Mouse (Mus musculus) megakaryocyte-erythroid progenitor cell, adult 5-6 weeks (primary cell): ENCODE data around the gene Kifc3. TPM values are rescaled to one million over a fixed set of nuclear protein-coding genes. Genes with fewer than 3 reads are reported as not detected.
A peak's percentile ranks its signal among the peaks of the same experiment; 100 is the strongest.

Source experiments
- ATAC-seq: replicated peaks from 2 replicates; pipeline ENCODE4 v1.8.0; 2016; ENCODE audit warnings: mild to moderate bottlenecking, inconsistent platforms; ENCODE audit not compliant: severe bottlenecking, poor library complexity, low FRiP score, low TSS enrichment
- total RNA-seq, 2 experiments: library from RNA; stranded (forward) in 1 of 2; stranded (reverse) in 1 of 2; fragments of 200-1000, 215-1000 nt in 1 of 2; fragments of >200 nt in 1 of 2; fragmentation: Nextera tagmentation in 1 of 2; gene quantifications; 2 replicates each; pipeline ENCODE4 v1.2.3; 2014 to 2017

Kifc3 gene
- total RNA-seq, 2 experiments from 2014 or later, result 1.4 TPM; not detected in 1

DNA sequence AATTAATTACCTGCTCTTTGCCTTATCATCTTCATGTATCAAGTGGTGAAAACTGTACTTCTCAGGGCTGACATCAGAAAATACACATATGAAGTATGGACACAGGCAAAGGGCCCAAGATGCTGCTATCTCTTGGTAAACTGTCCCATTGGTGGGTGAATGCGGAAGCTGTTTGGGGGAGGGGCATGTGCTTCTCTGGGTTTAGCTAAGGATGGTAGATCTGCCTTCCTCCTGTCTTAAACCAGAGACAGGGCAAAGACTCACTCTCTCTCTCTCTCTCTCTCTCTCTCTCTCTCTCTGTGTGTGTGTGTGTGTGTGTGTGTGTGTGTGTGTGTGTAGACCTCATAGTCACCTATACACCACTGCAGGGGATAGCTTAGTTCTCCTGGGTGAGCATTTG is 61.6 kb downstream of the Kifc3 start:
- ATAC-seq, result no peak

- ATAC-seq, result no peak
Observed at GRCm38 (mm10) chr8:95140555-95140954, 62.1 kb downstream of the Kifc3 start.

- no peak for ATAC-seq
Observed at GRCm38 (mm10) chr8:95139051-95139365, 63.6 kb downstream of the Kifc3 start.

GRCm38 (mm10) chr8:95138341-95139050 is 64.1 kb downstream of the Kifc3 start:
- no peak for ATAC-seq

DNA sequence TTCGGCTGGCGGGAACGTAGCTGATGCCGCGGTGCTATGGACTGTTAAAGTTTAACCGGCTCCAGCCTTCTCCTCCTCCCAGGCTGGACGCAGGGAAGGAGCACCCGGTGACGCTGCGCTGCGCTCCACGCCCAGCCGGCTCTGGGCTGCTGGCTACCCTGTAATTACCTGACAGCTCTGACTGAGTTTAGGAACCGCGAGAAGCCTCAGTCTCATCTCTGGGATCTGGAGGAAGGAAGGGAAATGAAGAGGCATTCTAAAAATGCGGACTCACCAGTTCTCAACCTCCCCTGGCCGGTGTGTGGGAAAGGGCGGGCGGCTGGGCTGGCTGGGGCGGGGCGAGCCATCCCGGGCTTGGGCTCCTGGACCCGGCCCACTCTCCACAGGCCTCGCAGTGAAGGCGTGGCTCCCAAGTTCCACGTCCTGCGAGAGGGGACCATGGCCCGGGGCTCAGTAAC is 64.9 kb downstream of the Kifc3 start:
- ATAC-seq, result no peak

DNA sequence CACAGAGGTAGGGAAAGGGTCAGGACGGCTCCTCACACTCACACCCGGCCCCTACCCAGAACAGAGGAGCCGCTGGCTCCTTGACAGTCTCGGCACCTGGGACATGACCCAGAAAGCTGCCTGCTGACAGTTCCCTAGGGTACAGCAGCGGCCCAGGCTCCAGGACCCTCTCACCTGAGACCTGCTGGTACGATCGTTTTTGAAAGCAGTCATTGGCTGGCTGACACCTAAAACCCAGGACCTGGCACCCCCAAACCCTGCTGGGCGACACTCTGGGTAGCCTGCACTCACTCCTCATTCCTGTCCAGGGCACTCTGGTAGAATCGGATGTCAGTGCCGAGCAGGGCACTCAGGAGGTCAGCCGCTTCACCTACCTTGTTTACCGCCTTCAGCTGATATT is 65.4 kb downstream of the Kifc3 start:
- ATAC-seq, result no peak

DNA sequence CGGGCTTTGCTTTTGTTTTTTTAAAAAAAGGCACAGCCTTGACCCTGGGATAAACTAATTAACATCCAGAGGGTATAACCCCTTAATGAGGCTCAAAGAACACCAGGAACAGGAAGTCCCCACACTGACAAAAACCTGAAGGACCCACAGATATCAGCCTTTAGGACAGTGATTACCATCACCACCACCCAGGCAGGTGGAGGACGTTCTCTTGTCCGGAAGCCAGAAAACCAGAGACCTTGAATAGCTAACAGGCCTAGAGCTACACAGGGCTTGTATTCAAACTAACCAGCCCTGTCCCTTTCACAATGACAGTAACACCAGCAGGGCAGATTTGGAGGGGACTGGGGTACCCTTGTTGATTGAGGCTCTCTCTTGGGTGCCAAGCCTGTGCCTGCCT is 66.4 kb downstream of the Kifc3 start:
- ATAC-seq, result no peak

DNA sequence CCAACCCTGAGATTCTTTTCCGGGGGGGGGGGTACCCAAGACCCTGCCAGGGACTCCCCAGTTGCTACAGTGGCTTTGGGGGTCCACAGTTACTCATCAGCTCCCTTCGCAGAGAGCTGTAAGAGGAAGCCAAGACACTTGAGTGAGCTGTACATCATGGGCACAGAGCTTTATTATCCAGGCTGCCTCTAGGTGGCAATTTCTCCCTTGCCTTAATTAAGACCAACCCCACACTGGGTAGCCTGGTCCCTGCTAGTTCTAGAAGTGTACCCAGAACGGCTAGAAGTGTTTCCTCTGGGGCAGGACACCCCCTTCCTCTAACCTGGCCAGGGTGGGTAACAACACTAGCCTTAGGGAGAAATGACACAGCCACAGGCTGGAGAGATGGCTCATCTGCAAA is 67.4 kb downstream of the Kifc3 start:
- no peak for ATAC-seq

DNA sequence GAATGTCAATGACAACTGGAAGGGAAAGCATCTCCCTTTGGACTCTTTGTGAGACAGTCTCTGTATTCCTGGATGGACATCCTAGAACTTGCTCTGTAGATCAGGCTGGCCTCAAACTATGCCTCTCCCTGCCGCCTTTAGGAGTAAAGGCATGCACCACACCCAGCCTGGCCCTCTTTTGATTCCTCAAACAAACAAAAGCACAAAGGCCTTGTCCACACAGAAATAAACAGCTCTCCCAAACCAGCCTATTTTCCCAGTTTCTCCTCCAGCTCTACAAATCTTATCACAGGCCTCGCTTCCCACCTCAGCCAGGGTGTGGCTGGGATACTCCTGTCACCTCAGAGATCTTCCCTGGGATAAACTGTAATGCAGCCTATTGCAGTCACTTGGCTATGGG is 68.4 kb downstream of the Kifc3 start:
- no peak for ATAC-seq

GRCm38 (mm10) chr8:95131983-95132382 is 70.6 kb downstream of the Kifc3 start:
- no peak for ATAC-seq

- no peak for ATAC-seq
Observed at GRCm38 (mm10) chr8:95130966-95131537, 71.6 kb downstream of the Kifc3 start.

DNA sequence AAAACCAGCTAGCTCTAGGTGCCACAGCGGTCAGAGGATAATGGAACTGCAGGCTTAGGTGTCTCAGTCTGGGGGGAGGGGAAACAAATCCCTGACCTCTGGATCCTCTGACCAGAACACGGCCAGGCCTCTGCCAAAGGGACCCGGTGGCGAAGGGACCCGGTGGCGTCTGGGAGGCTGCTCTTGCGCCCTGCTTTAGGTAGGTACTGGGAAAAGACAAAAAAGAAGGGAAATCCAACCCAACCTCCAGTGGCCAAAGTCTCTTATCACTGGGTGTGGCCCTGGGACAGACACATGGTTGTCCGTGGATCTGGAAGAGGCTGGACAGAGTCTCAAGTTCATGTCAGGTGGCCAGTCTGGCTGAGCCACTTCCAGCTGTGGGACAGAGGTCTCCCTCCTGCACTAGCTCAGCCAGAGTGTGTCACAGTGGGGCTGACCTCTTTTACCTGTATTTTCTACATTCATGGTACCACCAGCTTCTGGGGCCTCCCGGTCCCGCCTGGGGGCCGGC is 73.8 kb downstream of the Kifc3 start:
- no peak for ATAC-seq

DNA sequence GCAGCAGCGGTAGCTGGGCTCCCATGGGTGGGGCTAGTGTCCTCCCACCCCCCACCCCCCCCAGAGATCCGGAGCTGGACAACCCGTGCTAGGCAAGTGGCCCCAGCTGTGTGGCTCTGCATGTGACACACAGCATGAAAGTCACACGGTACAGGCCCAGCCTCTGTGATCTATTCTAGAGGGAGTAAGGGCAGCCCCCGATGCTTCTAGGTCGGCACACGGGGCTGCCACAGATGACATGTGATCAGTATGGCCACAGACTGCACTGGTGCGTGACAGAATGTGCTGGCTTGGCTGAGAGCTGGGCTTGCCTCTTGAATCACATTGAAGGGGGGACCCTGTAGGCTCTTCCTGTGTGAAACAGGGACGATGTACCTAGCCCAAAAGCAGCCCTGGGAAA is 75.0 kb downstream of the Kifc3 start:
- no peak for ATAC-seq

- no peak for ATAC-seq
Observed at GRCm38 (mm10) chr8:95126497-95126896, 76.1 kb downstream of the Kifc3 start.

DNA sequence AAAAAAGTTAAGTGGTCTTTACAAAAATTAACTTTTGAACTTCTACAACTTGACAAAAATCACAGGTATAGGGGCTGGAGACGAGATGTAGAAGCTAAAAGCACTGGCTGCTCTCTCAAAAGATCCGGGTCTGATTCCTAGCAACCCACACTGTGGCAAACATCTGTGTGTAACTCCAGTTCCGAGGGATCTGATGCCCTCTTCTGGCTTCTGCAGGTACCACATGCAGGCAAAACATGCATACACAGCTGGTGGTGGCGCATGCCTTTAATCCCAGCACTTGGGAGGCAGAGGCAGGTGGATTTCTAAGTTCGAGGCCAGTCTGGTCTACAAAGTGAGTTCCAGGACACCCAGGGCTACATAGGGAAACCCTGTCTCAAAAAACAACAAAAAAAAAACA is 79.2 kb downstream of the Kifc3 start:
- no peak for ATAC-seq

GRCm38 (mm10) chr8:95113750-95114149 is 88.9 kb downstream of the Kifc3 start:
- ATAC-seq, result peak; percentile 78

DNA sequence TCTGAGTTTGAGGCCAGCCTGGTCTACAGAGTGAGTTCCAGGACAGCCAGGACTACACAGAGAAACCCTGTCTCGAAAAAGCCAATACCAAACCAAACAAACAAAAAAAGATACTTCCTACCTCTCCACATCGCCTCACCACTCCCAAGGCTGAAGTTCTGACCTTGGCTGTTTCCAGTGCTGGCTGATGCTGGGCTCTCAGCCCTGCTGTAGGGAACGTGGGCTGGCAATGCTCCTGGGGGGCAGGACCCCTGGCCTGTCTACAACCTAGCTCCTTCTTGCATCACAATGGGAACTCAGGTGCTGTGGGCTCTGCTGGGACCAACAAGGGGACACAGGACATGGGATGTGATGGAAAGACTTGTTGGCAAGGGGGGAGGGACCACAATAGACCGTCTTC is 89.5 kb downstream of the Kifc3 start:
- ATAC-seq, result no peak

- no peak for ATAC-seq
Observed at GRCm38 (mm10) chr8:95112594-95112993, 90.0 kb downstream of the Kifc3 start.

DNA sequence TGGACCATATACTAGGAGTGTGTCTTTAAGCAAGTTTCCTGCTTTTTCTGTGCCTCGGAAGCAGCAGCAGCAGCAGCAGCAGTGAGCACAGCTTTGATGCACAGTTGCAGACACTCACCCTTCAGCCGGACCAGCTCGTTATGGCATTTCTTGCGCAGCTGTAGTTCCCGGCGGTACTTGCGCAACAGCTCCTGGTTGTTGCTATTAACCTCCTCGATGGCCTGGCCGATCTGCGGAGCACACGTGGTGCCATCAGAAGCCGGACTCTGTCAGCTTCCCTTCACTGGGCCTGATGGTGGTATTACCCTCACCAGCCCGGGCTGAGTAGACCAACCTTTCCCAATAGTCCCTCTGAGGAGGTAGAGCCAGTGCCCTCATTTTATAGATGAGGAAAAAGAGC is 95.3 kb downstream of the Kifc3 start:
- no peak for ATAC-seq

DNA sequence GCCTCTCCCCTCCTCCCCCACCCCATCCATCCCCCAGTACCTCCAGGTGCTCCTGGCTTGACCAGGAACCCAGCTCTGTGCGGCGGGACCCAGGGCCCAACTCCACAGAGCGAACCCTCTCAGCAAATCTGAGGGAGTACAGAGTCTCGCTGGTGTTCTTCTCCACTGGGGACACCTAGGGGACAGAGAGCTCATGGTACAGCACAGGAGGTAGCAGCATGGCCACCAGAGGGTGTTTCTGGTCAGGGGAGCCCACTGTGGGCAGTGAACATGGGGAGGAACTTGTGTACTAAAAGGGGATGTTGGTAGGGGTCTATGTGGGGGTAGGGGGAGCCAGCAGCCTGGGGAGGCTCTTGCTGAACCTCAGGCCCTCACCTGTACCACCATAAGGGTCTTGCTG is 100.6 kb downstream of the Kifc3 start:
- ATAC-seq, result no peak

GRCm38 (mm10) chr8:95099009-95099408 is 103.6 kb downstream of the Kifc3 start:
- peak; percentile 69 for ATAC-seq
